Mouse (Mus musculus): ENCODE measurements around the gene Gabbr2.
A peak's percentile ranks its signal among the peaks of the same experiment; 100 is the strongest.

The Gabbr2 gene

GRCm38 (mm10) chr4:46988257-46988656, 3.4 kb downstream of the Gabbr2 start:
- DNase-seq: peak; percentile 49 to 54

DNA sequence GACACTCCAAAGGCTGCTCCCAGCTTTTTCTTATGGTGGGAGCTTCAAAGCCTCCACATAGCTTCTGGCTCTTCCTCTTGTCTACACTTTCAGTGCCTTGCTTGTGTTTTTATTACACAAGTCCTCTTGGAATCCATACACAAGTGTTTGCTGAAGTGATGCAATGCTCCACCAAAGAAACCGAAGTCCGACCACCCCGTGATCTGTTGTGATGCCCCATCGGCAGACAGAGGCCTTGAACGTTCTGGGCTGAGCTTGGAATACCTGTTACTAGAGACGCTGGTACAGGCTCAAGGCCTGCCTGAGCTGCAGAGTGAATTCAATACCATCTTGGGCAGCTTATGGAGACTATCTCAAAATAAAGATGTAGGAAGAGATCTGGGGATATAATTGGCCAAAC, 3.9 kb downstream of the Gabbr2 start:
- DNase-seq: no peak

GRCm38 (mm10) chr4:46986054-46986453, 5.6 kb downstream of the Gabbr2 start:
- DNase-seq: peak; percentile 68 to 72

DNA sequence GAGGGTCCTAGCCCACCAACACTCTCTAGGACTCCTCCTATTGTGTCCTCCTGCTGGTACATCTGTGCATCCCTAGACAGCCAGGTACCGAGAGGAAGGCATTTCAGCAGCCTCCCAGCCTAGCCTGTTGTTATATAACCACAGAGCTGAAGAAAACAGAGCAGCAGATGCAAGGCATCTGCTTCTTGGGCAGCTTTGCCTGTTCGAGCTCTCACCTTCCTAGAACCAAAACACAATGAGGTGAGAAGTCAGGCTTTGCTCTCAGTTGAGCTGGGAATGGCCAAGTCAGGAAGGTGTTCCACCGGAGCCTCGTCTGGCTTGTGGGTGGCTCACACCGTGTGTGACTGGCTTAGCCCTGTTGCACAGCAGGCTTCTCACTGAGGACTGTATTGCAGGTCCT, 8.8 kb downstream of the Gabbr2 start:
- no peak for DNase-seq

DNA sequence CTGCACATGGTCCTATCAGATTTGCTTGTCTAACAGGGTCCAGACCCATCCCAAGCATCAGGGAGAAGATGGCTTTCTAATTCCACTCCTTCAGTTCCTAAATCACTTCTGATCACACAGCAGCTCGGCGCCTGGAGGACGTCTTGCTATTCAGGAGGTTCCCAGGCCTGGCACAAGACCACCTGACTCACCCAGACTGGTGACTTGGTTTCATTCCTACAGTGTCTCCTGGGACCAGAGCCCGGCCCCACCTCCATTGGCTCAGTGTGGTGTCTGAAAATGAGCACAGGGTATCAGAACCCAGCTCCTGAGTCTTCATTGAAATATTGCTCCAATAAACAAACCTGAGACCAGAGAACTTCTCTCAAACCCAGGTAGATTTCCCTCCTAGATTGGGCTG, 9.6 kb downstream of the Gabbr2 start:
- DNase-seq: peak in 1 of 2 experiments; percentile 55

- no peak for DNase-seq
Measured at GRCm38 (mm10) chr4:46978371-46978770, 13.3 kb downstream of the Gabbr2 start.

DNA sequence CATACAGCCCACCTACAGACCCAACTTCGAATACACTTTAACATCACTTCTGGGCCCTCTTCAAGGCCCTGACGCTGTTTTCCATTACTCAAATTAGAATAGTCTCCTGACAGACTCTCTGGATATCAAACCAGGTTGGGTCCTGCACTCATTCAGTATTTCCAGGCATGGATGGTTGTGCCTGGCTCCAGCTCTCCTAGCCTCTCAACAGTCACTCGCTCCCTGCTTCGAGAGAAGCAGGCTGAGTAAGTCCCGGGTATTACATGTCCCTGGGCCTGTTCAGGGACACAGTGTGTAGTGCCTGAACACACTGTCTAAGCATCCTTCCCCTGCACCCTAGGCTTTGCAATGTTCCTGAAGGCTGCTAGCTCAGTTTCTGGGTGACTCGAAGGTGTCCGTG, 14.5 kb downstream of the Gabbr2 start:
- peak in 1 of 2 experiments; percentile 53 for DNase-seq

DNA sequence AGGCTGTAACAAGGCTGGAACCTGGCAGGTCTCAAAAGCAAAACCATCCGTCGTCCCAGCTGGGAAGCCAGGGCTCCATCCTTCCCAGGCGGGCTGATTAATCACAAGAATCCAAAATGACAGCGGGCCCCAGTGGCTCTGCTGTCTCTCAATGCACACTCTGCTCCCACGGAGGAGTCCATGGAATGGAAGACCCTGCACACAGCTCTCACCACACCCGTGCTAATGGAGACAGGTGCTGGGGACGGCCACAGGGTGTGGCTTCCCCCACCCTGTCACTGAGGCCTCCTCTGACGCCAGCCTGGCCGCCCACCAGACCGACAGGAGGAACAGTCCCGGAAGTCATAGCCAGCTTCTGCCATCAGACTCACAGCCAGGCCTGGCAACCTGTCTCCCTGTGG, 15.0 kb downstream of the Gabbr2 start:
- peak; percentile 89 to 92 for DNase-seq

- DNase-seq: no peak
Measured at GRCm38 (mm10) chr4:46973322-46973721, 18.4 kb downstream of the Gabbr2 start.

GRCm38 (mm10) chr4:46967981-46968380, 23.7 kb downstream of the Gabbr2 start:
- DNase-seq: no peak

DNA sequence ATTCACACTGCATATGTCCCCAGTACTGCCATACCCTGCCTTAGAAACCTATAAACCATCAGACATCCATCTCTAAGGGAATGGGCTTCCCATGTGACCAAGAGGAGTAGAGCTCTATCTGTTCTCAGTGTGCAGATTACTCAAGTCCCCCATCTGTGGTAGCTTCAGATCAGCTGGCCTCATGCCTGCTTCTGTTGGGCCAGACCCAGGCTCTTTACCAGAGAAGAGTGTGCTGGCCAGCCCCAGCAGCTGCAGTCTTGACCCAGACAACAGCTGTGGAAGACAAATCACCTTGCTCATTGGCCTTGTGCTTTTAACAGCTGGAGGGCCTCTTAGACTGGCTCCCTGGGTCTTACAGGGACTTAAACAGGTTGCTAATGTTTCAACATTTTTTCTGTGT, 25.1 kb downstream of the Gabbr2 start:
- DNase-seq: peak; percentile 77 to 79

DNA sequence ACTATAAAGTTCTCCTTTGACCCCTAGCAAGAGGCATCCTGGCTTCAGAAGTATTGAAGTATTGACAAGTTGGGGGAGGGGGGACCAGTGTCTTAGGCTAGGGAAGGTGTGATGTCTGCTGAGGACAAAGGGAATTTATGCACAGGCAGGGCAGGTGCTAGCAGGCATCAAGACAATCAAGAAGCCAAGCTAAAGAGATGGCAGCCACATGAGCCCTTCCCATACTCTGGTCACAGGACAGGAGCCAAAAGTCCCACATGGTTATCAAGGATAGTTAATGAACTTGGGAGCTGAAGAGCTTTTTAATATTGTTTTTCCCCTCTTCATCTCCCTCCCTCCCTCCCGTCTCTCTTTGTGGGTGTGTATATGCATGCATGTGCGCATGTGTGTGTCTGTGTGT, 30.3 kb downstream of the Gabbr2 start:
- peak; percentile 53 to 61 for DNase-seq

GRCm38 (mm10) chr4:46960208-46960607, 31.5 kb downstream of the Gabbr2 start:
- no peak for DNase-seq

DNA sequence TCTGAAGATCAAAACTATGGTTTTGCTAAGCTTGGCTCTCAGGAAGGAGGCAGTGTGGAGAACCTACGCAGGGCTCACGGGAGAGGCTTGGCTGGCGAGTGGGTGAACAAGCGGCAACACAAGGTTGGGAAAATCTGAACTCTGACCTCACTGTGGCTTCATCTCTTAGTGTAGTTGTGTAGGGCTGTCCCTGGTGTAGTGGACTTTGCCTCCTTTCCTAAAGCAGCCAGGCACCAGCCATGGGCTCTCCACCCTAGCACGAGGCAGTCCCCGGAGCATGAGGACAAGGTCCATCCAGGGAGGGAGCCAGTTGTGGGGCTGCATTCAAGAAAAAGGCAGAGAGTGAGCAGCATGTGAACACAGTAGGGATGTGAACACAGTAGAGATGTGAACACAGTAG, 31.9 kb downstream of the Gabbr2 start:
- DNase-seq: no peak

- peak; percentile 92 to 97 for DNase-seq
Measured at GRCm38 (mm10) chr4:46957955-46958354, 33.7 kb downstream of the Gabbr2 start.

GRCm38 (mm10) chr4:46956966-46957365, 34.7 kb downstream of the Gabbr2 start:
- no peak for DNase-seq

DNA sequence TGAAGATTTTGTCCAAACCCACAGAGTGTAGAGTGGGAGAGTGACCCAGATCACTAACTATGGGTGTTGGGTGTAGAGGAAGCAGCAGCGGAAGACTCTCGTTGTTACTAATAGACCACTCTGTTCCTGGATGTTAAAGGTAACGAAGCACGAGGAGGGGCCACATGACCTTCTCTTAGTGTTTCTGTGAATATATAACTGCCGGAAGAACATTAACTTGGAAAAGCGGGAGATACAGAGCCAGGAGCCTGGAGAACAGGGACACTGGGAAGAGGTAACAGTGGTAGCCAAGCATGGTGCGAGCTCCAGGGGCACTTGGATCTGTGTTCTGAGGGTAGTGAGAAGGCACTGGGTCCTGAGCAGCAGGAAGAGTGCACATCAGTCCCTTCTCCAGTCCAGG, 38.7 kb downstream of the Gabbr2 start:
- DNase-seq: no peak

DNA sequence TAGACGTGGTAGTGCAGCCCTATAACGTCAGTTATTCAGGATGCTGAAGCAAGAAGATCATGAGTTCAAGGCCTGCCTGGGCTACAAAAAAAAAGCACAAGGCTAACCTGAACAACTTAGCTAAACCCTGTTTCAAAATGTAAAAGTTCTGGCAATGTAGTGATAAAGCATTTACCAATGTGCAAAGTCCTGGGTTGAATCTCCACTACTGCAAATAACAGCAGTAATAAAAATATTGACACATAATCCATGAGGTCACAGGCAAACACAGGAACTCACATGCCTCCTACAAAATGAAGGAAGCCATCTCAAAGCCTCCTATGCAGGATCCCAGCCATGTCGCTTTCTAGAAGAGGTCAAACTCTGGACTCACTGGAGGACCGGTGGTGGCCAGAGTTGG, 39.1 kb downstream of the Gabbr2 start:
- no peak for DNase-seq

DNA sequence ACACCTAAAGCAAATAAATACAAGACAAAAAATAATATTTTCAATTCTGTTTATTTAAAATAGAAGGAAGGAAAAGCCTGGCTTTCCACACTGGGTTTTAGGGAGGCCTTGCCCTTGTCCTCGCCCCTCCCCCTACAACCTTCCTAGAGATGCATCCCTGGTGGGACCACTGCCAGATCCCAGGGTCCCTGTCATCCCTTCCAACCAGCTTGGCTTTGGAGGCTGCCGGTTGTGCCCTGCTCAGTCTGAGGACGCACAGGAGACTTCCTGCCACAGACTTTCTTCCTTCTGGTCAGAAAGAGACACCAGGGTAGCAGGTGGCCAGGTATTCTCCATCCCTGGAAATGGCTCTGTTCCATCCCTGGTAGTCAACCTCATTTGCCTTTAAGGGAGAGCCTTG, 57.4 kb downstream of the Gabbr2 start:
- DNase-seq: peak; percentile 94 to 95

- peak; percentile 47 to 64 for DNase-seq
Measured at GRCm38 (mm10) chr4:46933590-46933989, 58.1 kb downstream of the Gabbr2 start.

GRCm38 (mm10) chr4:46931706-46932397, 59.8 kb downstream of the Gabbr2 start:
- DNase-seq: peak; percentile 49 to 52

GRCm38 (mm10) chr4:46928112-46928511, 63.6 kb downstream of the Gabbr2 start:
- DNase-seq: no peak

DNA sequence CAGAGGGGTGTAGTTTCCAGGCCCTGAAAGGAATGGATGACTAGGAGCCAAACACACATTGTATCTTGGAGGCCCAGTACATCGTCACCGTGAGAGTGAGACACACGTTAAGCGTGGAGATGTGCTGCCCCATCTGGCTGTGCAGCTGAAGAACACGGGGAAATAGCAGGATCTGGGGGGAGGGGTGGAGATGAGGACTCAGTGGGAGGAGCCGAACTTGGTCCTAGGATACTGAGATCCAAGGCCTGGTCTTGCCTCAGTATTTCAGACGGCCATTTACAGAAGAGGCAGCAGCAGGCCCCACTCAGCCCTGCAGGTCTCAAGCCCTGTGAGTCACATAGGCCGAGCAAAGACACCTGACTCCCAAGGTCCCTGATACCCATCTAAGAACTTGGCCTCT, 72.5 kb downstream of the Gabbr2 start:
- DNase-seq: peak; percentile 62 to 67

GRCm38 (mm10) chr4:46916786-46917185, 74.9 kb downstream of the Gabbr2 start:
- no peak for DNase-seq

DNA sequence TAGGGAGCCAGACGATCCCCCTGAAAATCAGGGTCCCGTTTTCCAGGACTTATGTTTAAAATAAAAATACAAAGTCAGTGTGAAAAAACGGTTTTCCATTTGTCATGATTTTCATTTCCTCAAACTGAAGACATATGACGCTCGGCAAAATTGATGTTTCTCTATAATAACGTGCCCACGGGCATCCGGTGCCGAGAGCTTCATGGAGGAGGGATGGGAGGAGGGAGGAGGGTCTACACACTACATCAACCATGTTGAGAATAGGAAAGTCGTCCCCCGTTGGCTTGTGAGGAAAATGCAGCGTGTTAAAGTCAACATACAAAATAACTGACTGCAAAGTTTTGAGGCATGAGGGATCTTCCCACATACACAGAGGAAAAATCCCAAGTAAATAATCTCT, 75.7 kb downstream of the Gabbr2 start:
- no peak for DNase-seq

All from cerebellum, postnatal 10 days (tissue).